Mouse (Mus musculus) erythroid progenitor cell, adult 5-6 weeks (primary cell): Measurements from ENCODE around the gene Ttc9. TPM values are rescaled to one million over a fixed set of nuclear protein-coding genes. Genes with fewer than 3 reads are reported as not detected.

Experiments used
- ATAC-seq: replicated peaks from 2 replicates; pipeline ENCODE4 v1.8.0; 2016; ENCODE audit warnings: moderate number of reproducible peaks, mild to moderate bottlenecking, moderate TSS enrichment, inconsistent platforms; ENCODE audit not compliant: poor library complexity, low FRiP score, severe bottlenecking
- total RNA-seq, 2 experiments: library from RNA; stranded (forward) in 1 of 2; stranded (reverse) in 1 of 2; fragments of 150-400 nt in 1 of 2; fragments of 186-747, 209-891 nt in 1 of 2; gene quantifications; 2 replicates each; pipeline versions ENCODE4 v1.2.3 to v1.2.4; 2015 to 2017; ENCODE audit warnings: low replicate concordance in 2 of 2

Ttc9 gene
- total RNA-seq, 2 experiments from 2014 or later, result not detected

DNA sequence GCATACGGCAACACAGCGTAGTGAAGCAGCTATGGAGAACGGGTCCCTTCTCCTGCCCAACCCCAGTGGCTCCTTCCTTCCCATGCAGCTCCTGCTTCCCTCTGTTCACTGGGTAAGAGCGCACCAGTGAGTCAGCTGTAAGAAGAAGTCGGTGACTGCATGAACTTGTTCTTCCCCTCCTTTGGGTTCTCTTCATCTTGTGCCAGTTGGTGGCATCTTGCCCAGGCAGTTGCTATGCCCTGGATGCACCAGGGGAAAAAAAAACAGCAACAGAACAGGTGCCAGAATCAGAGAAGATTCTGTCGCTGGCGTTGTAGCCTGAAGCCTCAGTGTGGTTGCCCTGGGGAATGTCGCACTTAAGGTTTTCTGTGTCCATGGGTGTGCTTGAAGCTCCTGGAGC is 22.3 kb downstream of the Ttc9 start:
- ATAC-seq, result no peak

- no peak for ATAC-seq
These were observed 26.3 kb downstream of the Ttc9 start for GRCm38 (mm10) chr12:81657321-81657720.

GRCm38 (mm10) chr12:81658086-81658485 is 27.0 kb downstream of the Ttc9 start:
- ATAC-seq, result no peak

DNA sequence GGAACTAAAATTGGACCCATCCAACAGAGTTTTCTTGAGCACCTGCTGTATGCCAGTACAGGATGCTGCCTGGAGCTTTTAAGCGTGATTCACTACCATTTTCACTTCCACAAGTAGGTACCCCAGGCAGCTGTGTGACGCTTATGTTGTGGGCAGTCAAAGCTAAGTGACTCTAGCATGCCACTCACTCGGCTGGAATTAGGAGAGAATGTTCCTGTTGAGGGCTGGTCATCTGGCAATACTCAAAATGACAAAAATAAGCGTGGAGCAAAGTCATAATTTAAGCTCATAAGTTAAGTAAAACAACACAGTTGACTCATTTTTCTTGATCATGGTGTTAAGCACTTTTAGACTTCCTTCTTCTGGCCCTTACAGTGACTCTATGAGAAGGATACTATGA is 31.0 kb downstream of the Ttc9 start:
- ATAC-seq, result no peak

GRCm38 (mm10) chr12:81663116-81663515 is 32.1 kb downstream of the Ttc9 start:
- ATAC-seq, result no peak

- no peak for ATAC-seq
These were observed 32.9 kb downstream of the Ttc9 start for GRCm38 (mm10) chr12:81663906-81664305.

DNA sequence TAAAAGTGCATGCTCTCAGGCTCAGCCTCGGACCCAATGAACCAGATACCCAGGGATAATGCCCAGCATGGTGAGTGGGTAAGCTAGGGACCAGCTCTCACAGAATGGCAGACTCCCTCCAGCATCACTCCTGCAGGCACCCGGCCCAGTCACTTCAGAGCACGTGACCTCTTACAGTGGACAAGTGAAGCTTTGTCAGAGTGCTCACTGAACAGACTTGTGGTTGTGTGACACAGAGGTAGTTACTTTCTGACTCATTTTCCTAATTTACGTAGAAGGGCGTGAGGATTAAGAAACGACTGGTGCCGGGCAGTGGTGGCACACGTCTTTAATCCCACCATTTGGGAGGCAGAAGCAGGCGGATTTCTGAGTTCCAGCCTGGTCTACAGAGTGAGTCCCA is 37.4 kb downstream of the Ttc9 start:
- no peak for ATAC-seq

GRCm38 (mm10) chr12:81675557-81675956 is 44.5 kb downstream of the Ttc9 start:
- no peak for ATAC-seq

- no peak for ATAC-seq
These were observed 48.9 kb downstream of the Ttc9 start for GRCm38 (mm10) chr12:81679807-81680529.

DNA sequence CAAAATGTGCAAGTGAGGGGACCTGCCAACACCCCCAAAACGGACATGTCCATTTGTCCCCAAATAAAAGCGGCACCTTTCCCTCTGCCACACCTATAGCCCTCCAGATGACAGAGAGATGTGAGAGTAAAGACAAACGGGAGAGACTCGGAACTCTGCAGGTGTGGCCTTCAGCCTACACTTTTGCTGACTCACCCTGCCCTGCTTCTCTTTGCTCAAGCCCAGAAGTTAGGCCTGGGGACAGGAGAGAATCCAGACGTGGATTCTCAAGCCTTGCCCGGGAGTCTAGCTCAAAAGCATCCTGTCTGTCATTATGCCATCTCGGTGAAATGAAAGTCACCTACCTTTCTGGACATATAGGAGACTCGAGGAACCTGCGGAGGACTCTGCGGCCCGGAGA is 52.3 kb downstream of the Ttc9 start:
- no peak for ATAC-seq

DNA sequence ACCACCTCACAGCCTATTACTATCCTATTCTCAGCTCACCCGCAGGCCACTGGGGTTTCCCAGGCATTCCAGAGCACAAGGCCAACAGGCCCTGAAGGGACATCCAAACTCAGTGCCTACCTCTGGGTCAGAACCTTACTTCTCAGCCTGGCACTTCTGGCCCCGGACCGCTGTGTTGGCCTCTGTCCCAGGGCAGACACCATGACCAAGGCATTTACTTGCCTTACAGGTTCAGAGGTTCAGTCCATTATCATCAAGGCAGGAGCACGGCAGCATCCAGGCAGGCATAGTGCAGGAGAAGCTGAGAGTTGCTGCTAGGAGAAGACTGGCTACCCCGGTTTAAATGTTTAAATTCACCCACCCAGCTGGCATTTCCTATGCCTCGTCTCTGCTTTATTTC is 53.0 kb downstream of the Ttc9 start:
- no peak for ATAC-seq

GRCm38 (mm10) chr12:81685981-81686380 is 54.9 kb downstream of the Ttc9 start:
- no peak for ATAC-seq

GRCm38 (mm10) chr12:81686406-81687117 is 55.5 kb downstream of the Ttc9 start:
- ATAC-seq, result no peak

- no peak for ATAC-seq
These were observed 56.8 kb downstream of the Ttc9 start for GRCm38 (mm10) chr12:81687873-81688272.

DNA sequence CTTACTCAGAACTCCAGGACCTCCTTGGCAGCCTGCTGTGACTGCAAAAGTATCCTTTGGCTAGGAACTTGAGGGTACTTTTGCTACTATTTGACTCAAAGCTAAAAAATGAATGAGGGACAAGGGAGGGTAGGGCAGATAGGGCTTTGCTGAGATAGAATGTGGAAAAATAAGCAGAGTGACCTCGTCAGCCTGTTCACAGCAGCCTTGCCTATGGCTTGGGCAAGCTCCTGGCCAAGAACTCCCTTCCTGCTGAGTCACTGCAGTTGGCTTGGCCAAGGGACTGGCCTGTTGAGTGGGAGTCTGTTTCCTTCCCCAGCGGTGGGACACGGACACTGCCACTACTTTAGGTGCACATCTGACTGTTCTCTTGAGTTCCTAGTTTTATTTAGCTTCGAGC is 57.5 kb downstream of the Ttc9 start:
- no peak for ATAC-seq

DNA sequence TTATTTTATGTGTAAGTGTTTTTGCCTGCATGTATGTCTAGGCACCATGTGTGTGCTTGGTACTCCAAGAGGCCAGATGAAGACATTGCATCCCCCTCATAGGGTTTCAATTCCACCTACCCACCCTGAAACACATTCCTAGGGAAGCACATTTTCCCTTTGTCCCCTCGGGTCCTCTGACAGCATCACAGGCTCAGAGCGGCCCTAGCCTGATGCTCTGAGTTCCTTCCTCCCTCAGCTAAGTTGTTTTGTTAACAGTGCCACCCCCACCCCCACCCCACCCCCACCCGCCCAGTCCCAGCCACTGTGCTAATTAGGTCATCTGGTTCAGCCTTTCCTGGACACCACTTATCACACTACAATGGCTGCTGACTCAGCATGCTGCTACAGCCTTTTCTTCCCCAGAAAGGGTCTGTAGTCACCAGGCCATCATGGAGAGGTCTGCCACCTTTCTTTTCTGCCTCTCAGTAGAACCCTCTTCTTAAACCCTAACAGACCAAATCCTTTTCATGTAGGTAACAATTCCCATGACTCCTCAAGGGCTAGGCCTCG is 58.5 kb downstream of the Ttc9 start:
- no peak for ATAC-seq

DNA sequence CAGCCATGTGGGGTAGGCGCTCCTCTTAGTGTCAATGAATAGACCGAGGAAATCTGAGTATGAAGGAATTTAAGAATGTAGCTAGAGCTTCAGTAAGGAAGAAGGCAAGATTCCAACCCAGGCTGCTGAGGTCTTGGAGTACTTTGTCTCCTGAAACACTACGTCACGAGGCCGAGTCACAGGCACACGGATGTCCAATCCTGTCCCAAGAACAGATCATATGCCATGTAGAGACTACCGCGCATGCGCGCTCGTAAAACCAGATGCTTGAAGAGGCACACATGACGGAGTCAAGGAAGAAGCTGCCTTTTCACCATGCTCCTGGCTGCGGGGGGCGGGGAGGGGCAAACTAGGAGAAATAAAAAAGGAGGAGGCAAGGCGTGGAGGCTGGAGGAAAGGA is 59.1 kb downstream of the Ttc9 start:
- no peak for ATAC-seq

- no peak for ATAC-seq
These were observed 59.7 kb downstream of the Ttc9 start for GRCm38 (mm10) chr12:81690751-81691150.

- no peak for ATAC-seq
These were observed 60.2 kb downstream of the Ttc9 start for GRCm38 (mm10) chr12:81691177-81691730.

DNA sequence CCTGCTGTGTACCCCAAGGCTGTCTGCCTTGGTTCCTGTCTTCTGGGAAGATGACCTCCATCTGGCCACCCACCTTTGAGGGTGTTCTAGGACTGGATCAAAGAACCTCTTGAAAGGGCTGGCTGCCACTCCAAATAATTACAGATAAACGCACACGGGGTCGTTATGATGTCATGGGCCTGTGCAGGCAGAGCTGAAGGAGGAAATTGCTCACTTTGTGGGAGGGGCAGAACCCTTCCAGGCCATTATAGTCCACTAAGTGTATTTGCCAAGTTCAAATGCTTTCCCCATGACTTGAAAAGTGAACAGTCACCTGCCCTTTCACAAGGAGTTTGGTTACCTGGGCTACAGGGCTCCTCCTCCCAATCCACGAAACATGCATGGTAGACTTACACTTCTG is 67.0 kb downstream of the Ttc9 start:
- no peak for ATAC-seq

- no peak for ATAC-seq
These were observed 71.9 kb downstream of the Ttc9 start for GRCm38 (mm10) chr12:81702903-81703302.
